Mouse (Mus musculus) CH12.LX (cell line): Measurements from ENCODE around the gene Fbxo47. TPM values are rescaled to one million over a fixed set of nuclear protein-coding genes. Genes with fewer than 3 reads are reported as not detected.
A peak's percentile ranks its signal among the peaks of the same experiment; 100 is the strongest.

Experiments used
- DNase-seq: peaks from one replicate; pipeline ENCODE4 v3.0.0-alpha.2; 2013; ENCODE audit errors: extremely low read depth
- H3K27ac ChIP-seq: 2 replicates; pipeline ENCODE4 v1.5.1; 2012; ENCODE audit warnings: low read depth, mild to moderate bottlenecking, control low read depth, moderate library complexity; ENCODE audit not compliant: insufficient read depth
- H3K27me3 ChIP-seq: replicated peaks from 2 replicates; pipeline ENCODE3; 2012; ENCODE audit warnings: inconsistent platforms
- H3K36me3 ChIP-seq, 2 experiments: replicated peaks in 1 of 2; 2 replicates each; pipeline versions ENCODE3 to v1.6.1; 2012; ENCODE audit warnings: inconsistent platforms in 1 of 2, low read length in 1 of 2, mild to moderate bottlenecking in 1 of 2, mixed read lengths in 1 of 2, moderate library complexity in 1 of 2; ENCODE audit not compliant: control insufficient read depth in 1 of 2, insufficient read depth in 1 of 2
- H3K4me1 ChIP-seq, 2 experiments: 2 replicates each; pipeline ENCODE4 v1.6.1; 2012; ENCODE audit warnings: inconsistent platforms in 1 of 2, moderate library complexity in 1 of 2; ENCODE audit not compliant: insufficient read depth in 2 of 2, control insufficient read depth in 1 of 2
- H3K4me2 ChIP-seq: 2 replicates; pipeline ENCODE4 v1.6.1; 2012; ENCODE audit warnings: low read depth, mild to moderate bottlenecking, control low read depth; ENCODE audit not compliant: poor library complexity, insufficient read depth, severe bottlenecking
- H3K4me3 ChIP-seq, 3 experiments: fragments of 150-350 bp in 1 of 3; sonication (generic) in 1 of 3; replicated peaks in 1 of 3; 2 replicates each; pipeline versions ENCODE3 to v1.5.1; 2011 to 2012; ENCODE audit warnings: low read depth in 2 of 3, low read length in 2 of 3, mild to moderate bottlenecking in 2 of 3, moderate library complexity in 2 of 3, control low read depth in 1 of 3, improper control_type of control experiment in 1 of 3, inconsistent platforms in 1 of 3, mixed read lengths in 1 of 3; ENCODE audit not compliant: poor library complexity in 1 of 3
- H3K79me2 ChIP-seq: replicated peaks from 2 replicates; pipeline ENCODE4 v1.6.1; 2012; ENCODE audit warnings: mild to moderate bottlenecking, moderate library complexity; ENCODE audit not compliant: control insufficient read depth, poor library complexity, insufficient read depth, severe bottlenecking; ENCODE audit errors: extremely low read depth
- H3K9ac ChIP-seq: 2 replicates; pipeline ENCODE4 v1.6.1; 2012; ENCODE audit warnings: low read depth, mild to moderate bottlenecking, control low read depth, moderate library complexity; ENCODE audit not compliant: insufficient read depth
- H3K9me3 ChIP-seq: replicated peaks from 2 replicates; pipeline ENCODE3; 2012; ENCODE audit warnings: low read length, inconsistent platforms, mixed read lengths
- BHLHE40 ChIP-seq: IDR thresholded peaks from 2 replicates; pipeline ENCODE4 v1.6.1; 2011; ENCODE audit warnings: mild to moderate bottlenecking, low read depth, low read length, improper control_type of control experiment
- CHD1 ChIP-seq: IDR thresholded peaks from 2 replicates; pipeline ENCODE4 v1.6.1; 2012; ENCODE audit warnings: low read depth, low read length, improper control_type of control experiment, inconsistent platforms
- CHD2 ChIP-seq: IDR thresholded peaks from 2 replicates; pipeline ENCODE4 v1.6.1; 2011; ENCODE audit warnings: low read length, improper control_type of control experiment
- CTCF ChIP-seq, 2 experiments: IDR thresholded peaks in 1 of 2; conservative IDR thresholded peaks in 1 of 2; 2 replicates each; pipeline ENCODE4 v1.5.1; 2011 to 2012; ENCODE audit warnings: low read depth in 2 of 2, low read length in 2 of 2, improper control_type of control experiment in 1 of 2, inconsistent platforms in 1 of 2, mild to moderate bottlenecking in 1 of 2, moderate library complexity in 1 of 2
- ETS1 ChIP-seq: conservative IDR thresholded peaks from 2 replicates; pipeline ENCODE4 v1.6.1; 2012; ENCODE audit warnings: low read depth, mild to moderate bottlenecking, inconsistent platforms, low read length, improper control_type of control experiment, moderate library complexity
- GABPA ChIP-seq: IDR thresholded peaks from 2 replicates; pipeline ENCODE4 v1.6.1; 2012; ENCODE audit warnings: low read depth, low read length, improper control_type of control experiment, inconsistent platforms; ENCODE audit not compliant: insufficient replicate concordance
- JUN ChIP-seq: IDR thresholded peaks from 2 replicates; pipeline ENCODE4 v1.6.1; 2011; ENCODE audit warnings: low read depth, mild to moderate bottlenecking, low read length, improper control_type of control experiment, moderate library complexity; ENCODE audit not compliant: insufficient read depth
- JUND ChIP-seq: conservative IDR thresholded peaks from 2 replicates; pipeline ENCODE4 v1.6.1; 2011; ENCODE audit warnings: low read depth, low read length, improper control_type of control experiment
- KAT2A ChIP-seq: IDR thresholded peaks from 2 replicates; pipeline ENCODE4 v1.6.1; 2012; ENCODE audit warnings: low read length, improper control_type of control experiment, inconsistent platforms; ENCODE audit not compliant: insufficient replicate concordance
- MAFK ChIP-seq: IDR thresholded peaks from 2 replicates; pipeline ENCODE4 v1.6.1; 2011; ENCODE audit warnings: low read length, improper control_type of control experiment; ENCODE audit not compliant: insufficient replicate concordance
- MEF2A ChIP-seq: IDR thresholded peaks from 2 replicates; pipeline ENCODE4 v1.6.1; 2014; ENCODE audit warnings: low read depth, mild to moderate bottlenecking, inconsistent platforms, low read length, improper control_type of control experiment, borderline replicate concordance
- MXI1 ChIP-seq: IDR thresholded peaks from 2 replicates; pipeline ENCODE4 v1.6.1; 2011; ENCODE audit warnings: mild to moderate bottlenecking, low read depth, low read length, improper control_type of control experiment
- NRF1 ChIP-seq: IDR thresholded peaks from 2 replicates; pipeline ENCODE4 v1.6.1; 2014; ENCODE audit warnings: low read depth, mild to moderate bottlenecking, inconsistent platforms, low read length, improper control_type of control experiment, moderate library complexity
- PAX5 ChIP-seq: IDR thresholded peaks from 2 replicates; pipeline ENCODE4 v1.6.1; 2012; ENCODE audit warnings: low read length, inconsistent platforms, mixed read lengths
- POLR2A ChIP-seq: IDR thresholded peaks from 2 replicates; pipeline ENCODE4 v1.6.1; 2011; ENCODE audit warnings: low read depth, mild to moderate bottlenecking, improper control_type of control experiment, low read length
- RCOR1 ChIP-seq: conservative IDR thresholded peaks from 2 replicates; pipeline ENCODE4 v1.6.1; 2012; ENCODE audit warnings: low read depth, mild to moderate bottlenecking, inconsistent platforms, low read length, improper control_type of control experiment
- SIN3A ChIP-seq: IDR thresholded peaks from 2 replicates; pipeline ENCODE4 v1.6.1; 2012; ENCODE audit warnings: low read length, improper control_type of control experiment, inconsistent platforms
- SMC3 ChIP-seq: IDR thresholded peaks from 2 replicates; pipeline ENCODE4 v1.6.1; 2011; ENCODE audit warnings: low read depth, low read length, improper control_type of control experiment
- TBP ChIP-seq: conservative IDR thresholded peaks from 2 replicates; pipeline ENCODE4 v1.6.1; 2011; ENCODE audit warnings: low read depth, low read length, improper control_type of control experiment
- TCF12 ChIP-seq: IDR thresholded peaks from 2 replicates; pipeline ENCODE4 v1.6.1; 2014; ENCODE audit warnings: low read depth, mild to moderate bottlenecking, inconsistent platforms, low read length, improper control_type of control experiment
- UBTF ChIP-seq: IDR thresholded peaks from 2 replicates; pipeline ENCODE4 v1.6.1; 2012; ENCODE audit warnings: low read depth, mild to moderate bottlenecking, inconsistent platforms, low read length, improper control_type of control experiment, moderate library complexity
- USF1 ChIP-seq: IDR thresholded peaks from 2 replicates; pipeline ENCODE4 v1.6.1; 2014; ENCODE audit warnings: low read depth, mild to moderate bottlenecking, inconsistent platforms, low read length, improper control_type of control experiment
- USF2 ChIP-seq: conservative IDR thresholded peaks from 2 replicates; pipeline ENCODE4 v1.6.1; 2011; ENCODE audit warnings: low read depth, low read length, improper control_type of control experiment
- ZKSCAN1 ChIP-seq: IDR thresholded peaks from 2 replicates; pipeline ENCODE4 v1.6.1; 2012; ENCODE audit warnings: low read depth, inconsistent platforms, low read length, improper control_type of control experiment, borderline replicate concordance
- ZNF384 ChIP-seq: IDR thresholded peaks from 2 replicates; pipeline ENCODE4 v1.6.1; 2012; ENCODE audit warnings: low read depth, low read length, improper control_type of control experiment, inconsistent platforms
- dilution Hi-C: fragments of 300-500 bp; cut with MboI; formaldehyde crosslinking; loops from 2 replicates; pipeline ENCODE4 v1.14.3; 2020; ENCODE audit warnings: low sequenced_read_pairs; ENCODE audit not compliant: extremely low pct_unique_long_range_greater_than_20kb, extremely low pct_ligation_motif_present
- in situ Hi-C: fragments of 300-500 bp; cut with MboI; formaldehyde crosslinking; loops from 3 replicates; pipeline ENCODE4 v1.14.3; 2019; ENCODE audit warnings: low sequenced_read_pairs, low pct_ligation_motif_present, low pct_unique_long_range_greater_than_20kb, mixed read lengths
- polyA plus RNA-seq: library from polyadenylated mRNA; unstranded; fragments of >175 nt; gene quantifications from 2 replicates; pipeline ENCODE4 v1.2.1, GENCODE M21; 2012; ENCODE audit warnings: low read depth; ENCODE audit not compliant: insufficient read length
- total RNA-seq, 2 experiments: library from RNA; depleted of rRNA; stranded (reverse); fragments of 300-350 nt in 1 of 2; fragments of >200 nt in 1 of 2; gene quantifications; 2 replicates each; pipeline ENCODE4 v1.2.3; 2012 to 2014

Fbxo47 gene
- total and polyA plus RNA-seq, 3 experiments: 1.1 to 3.0 (median 2.0) TPM

GRCm38 (mm10) chr11:97829913-97830476, 54.0 kb downstream of the Fbxo47 start (continued):
- TF ChIP-seq PAX5 (no peak), JUN (no peak), TCF12 (no peak), USF1 (no peak), RCOR1 (no peak), ETS1 (peak; percentile 70), GABPA (no peak), MAFK (0 out of 2 replicates have a peak, but pooled peaks have one; percentile 17), CTCF (conservative IDR thresholded peaks at IDR 0.05 in 1 of 2, IDR thresholded peaks at IDR 0.05 in 1 of 2; ENCODE audit: low read depth in 2 of 2, low read length in 2 of 2) (no peak)
- TF ChIP-seq, all 38 proteins: peak for 7

GRCm38 (mm10) chr11:97829365-97829764, 54.6 kb downstream of the Fbxo47 start:
- no peak overlapping the region for H3K4me3 ChIP-seq
- no peak overlapping the region for H3K4me2 ChIP-seq
- no peaks in the 10 kb centered on the region for H3K9me3 ChIP-seq
- peaks cover 15 to 41% of the 10 kb centered on the region in 2 experiments for H3K4me1 ChIP-seq
- no peak overlapping the region for H3K27ac ChIP-seq
- H3K9ac ChIP-seq: no peak overlapping the region
- peaks cover 16 to 71% of the 10 kb centered on the region in 2 experiments for H3K36me3 ChIP-seq
- no peak for DNase-seq
- dilution Hi-C loops: no loop called here
- TF ChIP-seq USF2 (no peak), ZNF384 (no peak), GABPA (no peak), UBTF (no peak), SMC3 (no peak), MXI1 (no peak), ZKSCAN1 (no peak), KAT2A (no peak), CHD2 (no peak), JUND (no peak), BHLHE40 (no peak), CTCF (conservative IDR thresholded peaks at IDR 0.05 in 1 of 2, IDR thresholded peaks at IDR 0.05 in 1 of 2; ENCODE audit: low read depth in 2 of 2, low read length in 2 of 2) (no peak), RCOR1 (no peak), POLR2A (no peak), NRF1 (no peak), MEF2A (no peak), CHD1 (no peak), SIN3A (no peak), TBP (no peak)
- in situ Hi-C loops: no loop called here
- H3K27me3 ChIP-seq: no peaks in the 10 kb centered on the region
- H3K79me2 ChIP-seq: no peaks in the 10 kb centered on the region
